Mouse (Mus musculus): Measurements from ENCODE around the gene Romo1. TPM values are rescaled to one million over a fixed set of nuclear protein-coding genes. Genes with fewer than 3 reads are reported as not detected.

The Romo1 gene
- total RNA-seq, 1 experiment = 216 TPM

DNA sequence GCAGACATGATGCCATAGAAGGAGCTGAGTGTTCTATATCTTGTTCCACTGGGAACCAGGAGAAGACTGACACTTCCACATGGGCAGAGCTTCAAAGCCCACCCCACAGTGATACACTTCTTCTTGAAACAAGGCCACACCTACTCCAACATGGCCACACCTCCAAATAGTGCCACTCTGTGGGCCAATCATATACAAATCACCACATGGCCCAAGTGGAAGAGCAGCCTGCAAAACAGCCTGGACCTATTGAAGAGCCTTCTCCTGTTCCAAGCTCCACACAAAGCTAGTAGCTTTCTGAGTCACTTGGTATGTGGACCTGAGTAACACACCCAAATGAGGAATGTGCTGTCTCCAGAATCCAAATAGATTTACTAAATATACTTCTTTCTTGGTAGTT, 24.3 kb upstream of the Romo1 start:
- Histone ChIP-seq H3K27ac (ENCODE audit: insufficient read depth, low read depth, low read length, poor library complexity, severe bottlenecking) (no peak overlapping the region), H3K4me1 (ENCODE audit: control insufficient read depth in 2 of 2, insufficient read depth in 2 of 2, low read length in 2 of 2, poor library complexity in 1 of 2) (no peaks in the 10 kb centered on the region), H3K9me3 (ENCODE audit: control insufficient read depth, insufficient read depth, low read depth, low read length) (no peaks in the 10 kb centered on the region), H3K4me3 (ENCODE audit: insufficient read depth in 1 of 2, low read depth in 1 of 2, low read length in 2 of 2, poor library complexity in 1 of 2, severe bottlenecking in 1 of 2) (no peak overlapping the region), H3K36me3 (ENCODE audit: control insufficient read depth, insufficient read depth, low read length, poor library complexity, severe bottlenecking) (peaks cover 4% of the 10 kb centered on the region; the same call in 1 of the 2 replicates), H3K9ac (ENCODE audit: insufficient read depth, low read depth, low read length, poor library complexity, severe bottlenecking) (no peak overlapping the region)
- TF ChIP-seq MAFK (IDR thresholded peaks at IDR 0.05; ENCODE audit: insufficient read depth, low read depth, low read length) (no peak), ZNF384 (IDR thresholded peaks at IDR 0.05; ENCODE audit: low read depth, low read length) (no peak), ZC3H11A (IDR thresholded peaks at IDR 0.05; ENCODE audit: borderline replicate concordance, low read depth, low read length) (no peak), CHD2 (IDR thresholded peaks at IDR 0.05; ENCODE audit: low read depth, low read length) (no peak), HCFC1 (IDR thresholded peaks at IDR 0.05; ENCODE audit: borderline replicate concordance, insufficient read depth, low read length) (no peak)
- DNase-seq (ENCODE audit: low read depth, low spot score) = no peak
- in situ Hi-C loops (cut with MboI; ENCODE audit: low sequenced_read_pairs in 2 of 2, unreplicated experiment in 2 of 2) = no loop called here

DNA sequence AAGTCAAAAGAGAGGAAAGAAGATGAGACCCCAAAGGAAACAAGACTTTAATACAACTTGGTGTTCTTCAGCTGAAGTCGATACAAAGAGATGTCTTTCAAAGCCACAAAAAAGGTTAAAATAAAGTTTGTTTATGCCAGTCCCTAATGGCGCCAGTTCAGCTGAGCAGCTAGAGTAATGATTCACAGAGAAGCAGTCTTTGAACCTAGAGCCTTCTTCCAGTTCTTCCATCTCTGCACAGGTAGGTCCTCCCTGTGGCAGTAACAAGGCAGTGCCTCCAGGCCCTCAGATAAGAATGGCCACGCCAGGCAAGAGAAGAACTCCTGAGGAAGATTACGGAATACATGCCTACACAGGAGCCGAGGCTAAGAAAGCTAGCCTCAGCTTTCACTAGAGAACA, 20.1 kb upstream of the Romo1 start:
- H3K36me3 ChIP-seq (ENCODE audit: control insufficient read depth, insufficient read depth, low read length, poor library complexity, severe bottlenecking) = peaks cover 9% of the 10 kb centered on the region; the same call in 1 of the 2 replicates
- H3K4me1 ChIP-seq (ENCODE audit: control insufficient read depth in 2 of 2, insufficient read depth in 2 of 2, low read length in 2 of 2, poor library complexity in 1 of 2) = no peaks in the 10 kb centered on the region
- H3K9ac ChIP-seq (ENCODE audit: insufficient read depth, low read depth, low read length, poor library complexity, severe bottlenecking) = no peak overlapping the region
- TF ChIP-seq MAFK (IDR thresholded peaks at IDR 0.05; ENCODE audit: insufficient read depth, low read depth, low read length) (no peak), ZC3H11A (IDR thresholded peaks at IDR 0.05; ENCODE audit: borderline replicate concordance, low read depth, low read length) (no peak), ZNF384 (IDR thresholded peaks at IDR 0.05; ENCODE audit: low read depth, low read length) (no peak), CHD2 (IDR thresholded peaks at IDR 0.05; ENCODE audit: low read depth, low read length) (no peak), HCFC1 (IDR thresholded peaks at IDR 0.05; ENCODE audit: borderline replicate concordance, insufficient read depth, low read length) (no peak)
- no peak overlapping the region for H3K27ac ChIP-seq (ENCODE audit: insufficient read depth, low read depth, low read length, poor library complexity, severe bottlenecking)
- no peaks in the 10 kb centered on the region for H3K9me3 ChIP-seq (ENCODE audit: control insufficient read depth, insufficient read depth, low read depth, low read length)
- DNase-seq (ENCODE audit: low read depth, low spot score) = no peak
- no peak overlapping the region for H3K4me3 ChIP-seq (ENCODE audit: insufficient read depth in 1 of 2, low read depth in 1 of 2, low read length in 2 of 2, poor library complexity in 1 of 2, severe bottlenecking in 1 of 2)
- in situ Hi-C loops (cut with MboI; ENCODE audit: low sequenced_read_pairs in 2 of 2, unreplicated experiment in 2 of 2) = no loop called here

GRCm38 (mm10) chr2:156126992-156127391, 16.8 kb upstream of the Romo1 start, which contains the start of gene Gm28036:
Gene Gm28036 (minus strand): TSS chr2:156127092.
- Histone ChIP-seq H3K4me3 (ENCODE audit: insufficient read depth in 1 of 2, low read depth in 1 of 2, low read length in 2 of 2, poor library complexity in 1 of 2, severe bottlenecking in 1 of 2) (no peak within 1 kb of the TSS), H3K4me1 (ENCODE audit: control insufficient read depth in 2 of 2, insufficient read depth in 2 of 2, low read length in 2 of 2, poor library complexity in 1 of 2) (no peaks in the 10 kb centered on the region), H3K36me3 (ENCODE audit: control insufficient read depth, insufficient read depth, low read length, poor library complexity, severe bottlenecking) (peaks cover 11% of the 10 kb centered on the region; the same call in 1 of the 2 replicates), H3K27ac (ENCODE audit: insufficient read depth, low read depth, low read length, poor library complexity, severe bottlenecking) (no peak within 1 kb of the TSS), H3K9ac (ENCODE audit: insufficient read depth, low read depth, low read length, poor library complexity, severe bottlenecking) (no peak within 1 kb of the TSS), H3K9me3 (ENCODE audit: control insufficient read depth, insufficient read depth, low read depth, low read length) (no peaks in the 10 kb centered on the region)
- in situ Hi-C loops (cut with MboI; ENCODE audit: low sequenced_read_pairs in 2 of 2, unreplicated experiment in 2 of 2) = no loop called here
- no peak for DNase-seq (ENCODE audit: low read depth, low spot score)
- TF ChIP-seq ZNF384 (IDR thresholded peaks at IDR 0.05; ENCODE audit: low read depth, low read length) = no peak
- no peak for TF ChIP-seq MAFK (IDR thresholded peaks at IDR 0.05; ENCODE audit: insufficient read depth, low read depth, low read length)
- no peak for TF ChIP-seq ZC3H11A (IDR thresholded peaks at IDR 0.05; ENCODE audit: borderline replicate concordance, low read depth, low read length)
- no peak for TF ChIP-seq CHD2 (IDR thresholded peaks at IDR 0.05; ENCODE audit: low read depth, low read length)
- no peak for TF ChIP-seq HCFC1 (IDR thresholded peaks at IDR 0.05; ENCODE audit: borderline replicate concordance, insufficient read depth, low read length)

- TF ChIP-seq ZNF384 (IDR thresholded peaks at IDR 0.05; ENCODE audit: low read depth, low read length) = no peak
- no peak for TF ChIP-seq ZC3H11A (IDR thresholded peaks at IDR 0.05; ENCODE audit: borderline replicate concordance, low read depth, low read length)
- TF ChIP-seq CHD2 (IDR thresholded peaks at IDR 0.05; ENCODE audit: low read depth, low read length) = no peak
- TF ChIP-seq HCFC1 (IDR thresholded peaks at IDR 0.05; ENCODE audit: borderline replicate concordance, insufficient read depth, low read length) = no peak
- TF ChIP-seq MAFK (IDR thresholded peaks at IDR 0.05; ENCODE audit: insufficient read depth, low read depth, low read length) = no peak
- H3K9ac ChIP-seq (ENCODE audit: insufficient read depth, low read depth, low read length, poor library complexity, severe bottlenecking) = no peak overlapping the region; the same call in 1 of the 2 replicates
- H3K27ac ChIP-seq (ENCODE audit: insufficient read depth, low read depth, low read length, poor library complexity, severe bottlenecking) = 0 out of 2 replicates have a peak overlapping the region, but pooled peaks have one; percentile 31
- H3K4me1 ChIP-seq (ENCODE audit: control insufficient read depth in 2 of 2, insufficient read depth in 2 of 2, low read length in 2 of 2, poor library complexity in 1 of 2) = peaks cover 0 to 7% of the 10 kb centered on the region in 2 experiments; a peak in 1 of 4 replicates
- H3K4me3 ChIP-seq (ENCODE audit: insufficient read depth in 1 of 2, low read depth in 1 of 2, low read length in 2 of 2, poor library complexity in 1 of 2, severe bottlenecking in 1 of 2) = no peak overlapping the region
- no peaks in the 10 kb centered on the region for H3K9me3 ChIP-seq (ENCODE audit: control insufficient read depth, insufficient read depth, low read depth, low read length)
- in situ Hi-C loops (cut with MboI; ENCODE audit: low sequenced_read_pairs in 2 of 2, unreplicated experiment in 2 of 2) = no loop called here
- no peak for DNase-seq (ENCODE audit: low read depth, low spot score)
- H3K36me3 ChIP-seq (ENCODE audit: control insufficient read depth, insufficient read depth, low read length, poor library complexity, severe bottlenecking) = peaks cover 2% of the 10 kb centered on the region
Observed at GRCm38 (mm10) chr2:156134161-156134560, 9.7 kb upstream of the Romo1 start.

Measured in ES-E14 (cell line).